Mouse (Mus musculus) limb, embryonic 13.5 days (tissue): Measurements from ENCODE around the gene Vkorc1l1. TPM values are rescaled to one million over a fixed set of nuclear protein-coding genes. Genes with fewer than 3 reads are reported as not detected.

ENCODE experiments used
- ATAC-seq: fragments of 200-750 bp; cut with Nextera tagmentation; 2 replicates; pipeline ENCODE4 v1.8.0; 2017; ENCODE audit warnings: low read depth, moderate number of reproducible peaks, moderate TSS enrichment; ENCODE audit not compliant: low FRiP score
- H3K27ac ChIP-seq: fragments of 300-500 bp; sonication (generic); 2 replicates; pipeline ENCODE4 v1.5.1; 2015; ENCODE audit warnings: inconsistent platforms, mild to moderate bottlenecking, moderate library complexity
- H3K27me3 ChIP-seq: fragments of 300-500 bp; sonication (generic); 2 replicates; pipeline ENCODE4 v1.6.1; 2015; ENCODE audit warnings: mild to moderate bottlenecking, inconsistent platforms
- H3K36me3 ChIP-seq: fragments of 300-500 bp; sonication (generic); 2 replicates; pipeline ENCODE4 v1.6.1; 2015; ENCODE audit warnings: inconsistent platforms, mild to moderate bottlenecking, moderate library complexity
- H3K4me1 ChIP-seq: fragments of 300-500 bp; sonication (generic); 2 replicates; pipeline ENCODE4 v1.6.1; 2015; ENCODE audit warnings: inconsistent platforms
- H3K4me2 ChIP-seq: fragments of 300-500 bp; sonication (generic); replicated peaks from 2 replicates; pipeline ENCODE4 v1.6.1; 2015; ENCODE audit warnings: inconsistent platforms, mild to moderate bottlenecking, moderate library complexity
- H3K4me3 ChIP-seq: fragments of 300-500 bp; sonication (generic); 2 replicates; pipeline ENCODE4 v1.5.1; 2015; ENCODE audit warnings: moderate library complexity, mild to moderate bottlenecking, inconsistent platforms
- H3K9ac ChIP-seq: fragments of 300-500 bp; sonication (generic); 2 replicates; pipeline ENCODE4 v1.6.1; 2015; ENCODE audit warnings: mild to moderate bottlenecking, inconsistent platforms
- H3K9me3 ChIP-seq: fragments of 300-500 bp; sonication (generic); 2 replicates; pipeline ENCODE4 v1.6.1; 2016; ENCODE audit warnings: inconsistent platforms
- WGBS: fragments of 180-500 bp; shearing (Covaris S2); methylation state at CpG from one replicate; pipeline ENCODE4 v1.1.7; 2015; 5-methylcytosine and 5-hydroxymethylcytosine counted together
- polyA plus RNA-seq: library from polyadenylated mRNA; unstranded; fragments of >200 nt; fragmentation: Nextera tagmentation; extraction: Ambion mirVana; gene quantifications from 2 replicates; pipeline ENCODE4 v1.2.1, GENCODE M21; 2015

Vkorc1l1 gene
- polyA plus RNA-seq, 1 experiment from 2014 or later = 28.7 TPM

- no peak overlapping the region for H3K4me2 ChIP-seq
- peaks cover 51% of the 10 kb centered on the region for H3K36me3 ChIP-seq
- ATAC-seq = no peak
- H3K4me1 ChIP-seq = no peaks in the 10 kb centered on the region
- H3K9me3 ChIP-seq = no peaks in the 10 kb centered on the region
- 80% methylated on average over 13 of the region's 13 CpGs for WGBS
- no peak overlapping the region for H3K4me3 ChIP-seq
- H3K27me3 ChIP-seq = no peaks in the 10 kb centered on the region
- H3K27ac ChIP-seq = no peak overlapping the region
- H3K9ac ChIP-seq = no peak overlapping the region
Measured at GRCm38 (mm10) chr5:129989376-129989775, 47.6 kb downstream of the Vkorc1l1 start.

- 94% methylated on average over 5 of the region's 5 CpGs for WGBS
- H3K36me3 ChIP-seq = peaks cover 52% of the 10 kb centered on the region
- no peak overlapping the region for H3K4me3 ChIP-seq
- no peak for ATAC-seq
- H3K9ac ChIP-seq = no peak overlapping the region
- H3K4me1 ChIP-seq = no peaks in the 10 kb centered on the region
- no peak overlapping the region for H3K4me2 ChIP-seq
- H3K27me3 ChIP-seq = no peaks in the 10 kb centered on the region
- H3K9me3 ChIP-seq = no peaks in the 10 kb centered on the region
- no peak overlapping the region for H3K27ac ChIP-seq
Measured at GRCm38 (mm10) chr5:129991898-129992297, 50.1 kb downstream of the Vkorc1l1 start.

GRCm38 (mm10) chr5:129993374-129993773 is 51.6 kb downstream of the Vkorc1l1 start:
- no peak overlapping the region for H3K4me2 ChIP-seq
- no peak overlapping the region for H3K9ac ChIP-seq
- H3K27ac ChIP-seq = no peak overlapping the region
- H3K27me3 ChIP-seq = no peaks in the 10 kb centered on the region
- H3K4me3 ChIP-seq = no peak overlapping the region
- no peaks in the 10 kb centered on the region for H3K4me1 ChIP-seq
- no peak for ATAC-seq
- no peaks in the 10 kb centered on the region for H3K9me3 ChIP-seq
- 94% methylated on average over 14 of the region's 14 CpGs for WGBS
- peaks cover 45% of the 10 kb centered on the region for H3K36me3 ChIP-seq

- H3K4me3 ChIP-seq = no peak overlapping the region
- H3K27me3 ChIP-seq = no peaks in the 10 kb centered on the region
- no peak for ATAC-seq
- no peak overlapping the region for H3K27ac ChIP-seq
- no peaks in the 10 kb centered on the region for H3K9me3 ChIP-seq
- WGBS = 90% methylated on average over 7 of the region's 7 CpGs
- peaks cover 31% of the 10 kb centered on the region for H3K36me3 ChIP-seq
- no peak overlapping the region for H3K9ac ChIP-seq
- H3K4me2 ChIP-seq = no peak overlapping the region
- no peaks in the 10 kb centered on the region for H3K4me1 ChIP-seq
Measured at GRCm38 (mm10) chr5:129994989-129995388, 53.2 kb downstream of the Vkorc1l1 start.

GRCm38 (mm10) chr5:129997700-129998099 is 55.9 kb downstream of the Vkorc1l1 start:
- Histone ChIP-seq H3K27me3 (no peaks in the 10 kb centered on the region), H3K9me3 (no peaks in the 10 kb centered on the region), H3K36me3 (peaks cover 23% of the 10 kb centered on the region), H3K4me3 (no peak overlapping the region), H3K4me1 (peaks cover 11% of the 10 kb centered on the region), H3K9ac (no peak overlapping the region), H3K4me2 (no peak overlapping the region), H3K27ac (no peak overlapping the region)
- WGBS = 72% methylated on average over 19 of the region's 19 CpGs
- ATAC-seq = no peak

GRCm38 (mm10) chr5:129999097-129999496 is 57.3 kb downstream of the Vkorc1l1 start:
- Histone ChIP-seq H3K4me1 (peaks cover 18% of the 10 kb centered on the region), H3K9me3 (no peaks in the 10 kb centered on the region), H3K36me3 (peaks cover 13% of the 10 kb centered on the region; the same call in 1 of the 2 replicates), H3K27ac (no peak overlapping the region), H3K4me2 (no peak overlapping the region), H3K27me3 (no peaks in the 10 kb centered on the region), H3K4me3 (no peak overlapping the region), H3K9ac (no peak overlapping the region)
- no peak for ATAC-seq
- 37% methylated on average over 4 of the region's 4 CpGs for WGBS

GRCm38 (mm10) chr5:130000735-130001134 is 59.0 kb downstream of the Vkorc1l1 start:
- H3K4me2 ChIP-seq = peak overlapping the region; percentile 69; the same call in 1 of the 2 replicates
- no peak overlapping the region for H3K27ac ChIP-seq
- peaks cover 18% of the 10 kb centered on the region for H3K4me1 ChIP-seq
- H3K9me3 ChIP-seq = peaks cover 10% of the 10 kb centered on the region
- ATAC-seq = no peak
- peaks cover 5% of the 10 kb centered on the region; the same call in 1 of the 2 replicates for H3K36me3 ChIP-seq
- no peak overlapping the region for H3K4me3 ChIP-seq
- H3K9ac ChIP-seq = peak overlapping the region; percentile 48; the same call in 1 of the 2 replicates
- no peaks in the 10 kb centered on the region for H3K27me3 ChIP-seq
- 92% methylated on average over 12 of the region's 12 CpGs for WGBS

- WGBS = 62% methylated on average over 5 of the region's 5 CpGs
- Histone ChIP-seq H3K27me3 (no peaks in the 10 kb centered on the region), H3K9ac (peak overlapping the region; percentile 82), H3K4me2 (peak overlapping the region; percentile 69), H3K36me3 (0 out of 2 replicates have a peak, but pooled peaks cover 4% of the 10 kb centered on the region), H3K9me3 (peaks cover 10% of the 10 kb centered on the region), H3K4me3 (peak overlapping the region; percentile 71), H3K4me1 (peaks cover 18% of the 10 kb centered on the region), H3K27ac (no peak overlapping the region)
- no peak for ATAC-seq
Measured at GRCm38 (mm10) chr5:130001356-130001987, 59.7 kb downstream of the Vkorc1l1 start.

- Histone ChIP-seq H3K4me3 (peak within 1 kb of the TSS; percentile 71), H3K27me3 (no peaks in the 10 kb centered on the region), H3K9me3 (peaks cover 10% of the 10 kb centered on the region), H3K4me1 (peaks cover 18% of the 10 kb centered on the region), H3K9ac (peak within 1 kb of the TSS; percentile 82), H3K36me3 (no peaks in the 10 kb centered on the region), H3K4me2 (peak within 1 kb of the TSS; percentile 69), H3K27ac (peak within 1 kb of the TSS; percentile 70)
- under 1% methylated on average over 39 of the region's 39 CpGs for WGBS
- peak; percentile 89 for ATAC-seq
Measured at GRCm38 (mm10) chr5:130002301-130003146, 60.8 kb downstream of the Vkorc1l1 start, which contains the start of gene Gusb. TSS of gene Gusb (minus strand) at chr5:130003049.

- peaks cover 10% of the 10 kb centered on the region for H3K9me3 ChIP-seq
- H3K4me2 ChIP-seq = peak overlapping the region; percentile 69
- peak overlapping the region; percentile 63 for H3K27ac ChIP-seq
- H3K36me3 ChIP-seq = no peaks in the 10 kb centered on the region
- WGBS = 52% methylated on average over 7 of the region's 7 CpGs
- H3K4me3 ChIP-seq = peak overlapping the region; percentile 71
- peaks cover 18% of the 10 kb centered on the region for H3K4me1 ChIP-seq
- no peaks in the 10 kb centered on the region for H3K27me3 ChIP-seq
- no peak for ATAC-seq
- H3K9ac ChIP-seq = peak overlapping the region; percentile 82
Measured at GRCm38 (mm10) chr5:130003229-130003628, 61.5 kb downstream of the Vkorc1l1 start.

GRCm38 (mm10) chr5:130007344-130007743 is 65.6 kb downstream of the Vkorc1l1 start:
- no peak for ATAC-seq
- Histone ChIP-seq H3K9me3 (peaks cover 18% of the 10 kb centered on the region), H3K27me3 (no peaks in the 10 kb centered on the region), H3K4me2 (no peak overlapping the region), H3K4me3 (no peak overlapping the region), H3K4me1 (peaks cover 7% of the 10 kb centered on the region), H3K27ac (no peak overlapping the region), H3K9ac (no peak overlapping the region), H3K36me3 (peaks cover 17% of the 10 kb centered on the region)
- 88% methylated on average over 1 of the region's 1 CpGs for WGBS

GRCm38 (mm10) chr5:130008034-130008590 is 66.3 kb downstream of the Vkorc1l1 start:
- 76% methylated on average over 6 of the region's 6 CpGs for WGBS
- Histone ChIP-seq H3K4me3 (no peak overlapping the region), H3K9me3 (peaks cover 18% of the 10 kb centered on the region), H3K4me1 (peaks cover 4% of the 10 kb centered on the region), H3K36me3 (peaks cover 24% of the 10 kb centered on the region), H3K27ac (no peak overlapping the region), H3K9ac (no peak overlapping the region), H3K4me2 (no peak overlapping the region), H3K27me3 (no peaks in the 10 kb centered on the region)
- ATAC-seq = no peak
